Mouse (Mus musculus) midbrain, embryonic 12.5 days (tissue): ENCODE measurements around the gene Arl8b. TPM values are rescaled to one million over a fixed set of nuclear protein-coding genes. Genes with fewer than 3 reads are reported as not detected.

ENCODE experiments used
- ATAC-seq: fragments of 200-750 bp; cut with Nextera tagmentation; 2 replicates; pipeline ENCODE4 v1.8.0; 2017; ENCODE audit warnings: low read depth, moderate TSS enrichment, moderate library complexity; ENCODE audit not compliant: low FRiP score
- H3K27ac ChIP-seq: fragments of 300-500 bp; sonication (generic); replicated peaks from 2 replicates; pipeline ENCODE4 v1.5.1; 2016; ENCODE audit warnings: mild to moderate bottlenecking
- H3K27me3 ChIP-seq: fragments of 300-500 bp; sonication (generic); 2 replicates; pipeline ENCODE4 v1.6.1; 2016; ENCODE audit warnings: mild to moderate bottlenecking
- H3K36me3 ChIP-seq: fragments of 300-500 bp; sonication (generic); 2 replicates; pipeline ENCODE4 v1.6.1; 2016
- H3K4me1 ChIP-seq: fragments of 300-500 bp; sonication (generic); 2 replicates; pipeline ENCODE4 v1.6.1; 2016
- H3K4me2 ChIP-seq: fragments of 300-500 bp; sonication (generic); replicated peaks from 2 replicates; pipeline ENCODE4 v1.6.1; 2016; ENCODE audit warnings: mild to moderate bottlenecking, moderate library complexity
- H3K4me3 ChIP-seq: fragments of 300-500 bp; sonication (generic); 2 replicates; pipeline ENCODE4 v1.5.1; 2016; ENCODE audit warnings: mild to moderate bottlenecking
- H3K9ac ChIP-seq: fragments of 300-500 bp; sonication (generic); replicated peaks from 2 replicates; pipeline ENCODE4 v1.6.1; 2016; ENCODE audit warnings: mild to moderate bottlenecking, moderate library complexity
- H3K9me3 ChIP-seq: fragments of 300-500 bp; sonication (generic); 2 replicates; pipeline ENCODE4 v1.6.1; 2016; ENCODE audit warnings: mild to moderate bottlenecking
- WGBS: fragments of 180-500 bp; shearing (Covaris S2); methylation state at CpG from one replicate; pipeline ENCODE4 v1.1.7; 2016; 5-methylcytosine and 5-hydroxymethylcytosine counted together
- polyA plus RNA-seq: library from polyadenylated mRNA; unstranded; fragments of >200 nt; fragmentation: Nextera tagmentation; extraction: Ambion mirVana; gene quantifications from 2 replicates; pipeline ENCODE4 v1.2.1, GENCODE M21; 2016

Gene Arl8b
- polyA plus RNA-seq, 1 experiment from 2014 or later: 74.2 TPM

DNA sequence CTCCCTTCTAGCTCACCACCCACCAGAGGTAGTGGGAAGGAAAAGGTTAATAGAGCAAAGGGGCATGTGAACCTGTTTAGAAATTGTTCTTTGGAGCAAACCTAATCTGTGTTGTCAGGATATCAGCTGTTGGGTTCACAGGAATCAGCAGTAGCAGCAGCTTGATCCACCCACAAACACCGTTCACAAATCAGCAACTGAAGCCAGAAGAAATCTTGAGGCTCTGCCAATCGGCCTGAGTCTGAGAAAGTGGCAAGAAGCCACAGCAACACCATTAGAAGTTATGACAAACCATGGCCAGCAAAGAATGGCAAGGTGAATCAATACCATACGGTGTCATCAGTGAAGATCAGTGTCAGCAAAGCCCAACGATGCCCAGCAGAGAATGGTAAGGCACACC is 88.4 kb downstream of the Arl8b start:
- no peaks in the 10 kb centered on the region for H3K27me3 ChIP-seq
- H3K4me3 ChIP-seq: no peak overlapping the region
- no peak overlapping the region for H3K9ac ChIP-seq
- no peaks in the 10 kb centered on the region for H3K36me3 ChIP-seq
- H3K4me2 ChIP-seq: no peak overlapping the region
- H3K4me1 ChIP-seq: no peaks in the 10 kb centered on the region; the same call in 1 of the 2 replicates
- ATAC-seq: no peak
- H3K27ac ChIP-seq: no peak overlapping the region
- 96% methylated on average over 4 of the region's 4 CpGs for WGBS
- no peaks in the 10 kb centered on the region for H3K9me3 ChIP-seq

Other genes starting within 250 kb of the Arl8b start
- gene Bhlhe40, start 122.5 kb upstream of the Arl8b start, polyA plus RNA-seq: 2.3 and 2.8 TPM in 2 replicates
- 15.0 and 19.8 TPM in 2 replicates for gene Edem1, start 45.5 kb downstream of the Arl8b start, polyA plus RNA-seq